Mouse (Mus musculus): ENCODE results near the gene Zdhhc16. TPM values are rescaled to one million over a fixed set of nuclear protein-coding genes. Genes with fewer than 3 reads are reported as not detected.

Gene Zdhhc16
- polyA plus RNA-seq, 1 experiment: 43.9 TPM

- Histone ChIP-seq H3K27ac (ENCODE audit: insufficient read depth, low read depth, low read length) (peak overlapping the region; percentile 75), H3K4me3 (ENCODE audit: insufficient read depth, low read length) (peak overlapping the region; percentile 87), H3K4me1 (ENCODE audit: control insufficient read depth, insufficient read depth, low read length) (peaks cover 29% of the 10 kb centered on the region)
- TF ChIP-seq CTCF (IDR thresholded peaks at IDR 0.05; ENCODE audit: low read depth, low read length) (no peak), POLR2A (IDR thresholded peaks at IDR 0.05; ENCODE audit: borderline replicate concordance, low read depth, low read length) (no peak)
Measured at GRCm38 (mm10) chr19:41982791-41983150, 49.5 kb downstream of the Zdhhc16 start.

DNA sequence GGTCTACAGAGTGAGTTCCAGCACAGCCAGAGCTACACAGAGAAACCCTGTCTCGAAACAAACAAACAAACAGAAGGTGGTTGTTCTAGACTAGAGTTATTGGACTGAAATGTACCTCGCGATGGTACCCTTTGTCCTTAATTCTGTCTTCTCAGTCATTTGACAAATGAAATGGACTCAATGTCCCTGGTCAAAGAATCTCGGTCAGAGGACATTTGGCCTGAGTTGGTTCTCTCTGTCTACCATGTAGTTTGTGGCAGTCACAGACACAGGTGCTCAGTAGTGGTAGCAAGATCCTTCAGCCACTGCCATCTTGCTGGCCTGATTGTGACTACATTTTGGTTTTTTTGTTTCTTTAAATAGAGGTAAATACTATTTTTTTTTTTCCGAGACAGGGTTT lies 52.7 kb downstream of the Zdhhc16 start:
- Histone ChIP-seq H3K4me1 (ENCODE audit: control insufficient read depth, insufficient read depth, low read length) (peaks cover 53% of the 10 kb centered on the region), H3K27ac (ENCODE audit: insufficient read depth, low read depth, low read length) (no peak overlapping the region), H3K4me3 (ENCODE audit: insufficient read depth, low read length) (no peak overlapping the region)
- TF ChIP-seq CTCF (IDR thresholded peaks at IDR 0.05; ENCODE audit: low read depth, low read length): no peak
- no peak for TF ChIP-seq POLR2A (IDR thresholded peaks at IDR 0.05; ENCODE audit: borderline replicate concordance, low read depth, low read length)

DNA sequence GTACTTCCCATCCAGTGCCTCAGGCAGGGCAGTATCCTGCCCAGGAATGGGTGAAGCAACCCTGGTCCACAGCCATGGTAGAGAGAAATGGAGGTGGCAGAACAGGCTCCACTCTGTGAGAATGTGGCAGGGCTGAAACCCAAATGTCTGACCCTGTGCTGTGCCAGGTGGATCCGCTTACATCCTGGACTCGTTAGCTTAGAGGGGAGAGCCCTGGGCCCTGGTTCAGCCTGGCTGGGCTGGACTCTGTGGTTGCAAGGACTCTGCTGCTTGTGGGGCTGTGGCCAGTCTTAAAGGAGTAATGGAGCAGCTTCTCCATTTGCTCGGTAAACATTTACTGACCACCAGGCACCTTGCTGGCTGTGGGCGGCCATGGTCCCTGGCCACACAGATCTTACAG lies 53.9 kb downstream of the Zdhhc16 start:
- no peak overlapping the region for H3K4me3 ChIP-seq (ENCODE audit: insufficient read depth, low read length)
- TF ChIP-seq POLR2A (IDR thresholded peaks at IDR 0.05; ENCODE audit: borderline replicate concordance, low read depth, low read length): no peak
- no peak for TF ChIP-seq CTCF (IDR thresholded peaks at IDR 0.05; ENCODE audit: low read depth, low read length)
- no peak overlapping the region for H3K27ac ChIP-seq (ENCODE audit: insufficient read depth, low read depth, low read length)
- H3K4me1 ChIP-seq (ENCODE audit: control insufficient read depth, insufficient read depth, low read length): peaks cover 65% of the 10 kb centered on the region

DNA sequence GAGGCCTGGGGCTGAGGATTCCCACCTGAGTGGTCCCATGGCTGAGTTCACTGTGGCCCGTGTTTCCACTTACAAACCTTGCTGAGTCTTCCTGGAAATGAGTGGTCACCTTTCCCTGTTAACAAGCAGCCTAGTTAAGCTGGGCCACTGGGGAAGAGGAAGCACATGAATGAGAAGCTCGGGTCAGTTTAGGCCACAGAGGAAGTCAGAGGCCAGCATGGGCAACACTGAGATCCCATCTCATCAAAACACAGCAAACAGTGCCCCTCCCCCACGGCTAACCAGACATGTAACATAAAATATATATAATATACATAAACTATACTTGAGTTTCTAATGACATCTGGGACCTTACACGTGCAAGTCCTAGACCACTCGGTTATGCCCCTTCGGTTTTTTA lies 56.5 kb downstream of the Zdhhc16 start:
- no peak overlapping the region for H3K4me3 ChIP-seq (ENCODE audit: insufficient read depth, low read length)
- H3K4me1 ChIP-seq (ENCODE audit: control insufficient read depth, insufficient read depth, low read length): peaks cover 68% of the 10 kb centered on the region
- no peak for TF ChIP-seq CTCF (IDR thresholded peaks at IDR 0.05; ENCODE audit: low read depth, low read length)
- no peak for TF ChIP-seq POLR2A (IDR thresholded peaks at IDR 0.05; ENCODE audit: borderline replicate concordance, low read depth, low read length)
- H3K27ac ChIP-seq (ENCODE audit: insufficient read depth, low read depth, low read length): peak overlapping the region; percentile 86

GRCm38 (mm10) chr19:41991926-41992477 lies 58.7 kb downstream of the Zdhhc16 start:
- TF ChIP-seq POLR2A (IDR thresholded peaks at IDR 0.05; ENCODE audit: borderline replicate concordance, low read depth, low read length) (no peak), CTCF (IDR thresholded peaks at IDR 0.05; ENCODE audit: low read depth, low read length) (no peak)
- H3K27ac ChIP-seq (ENCODE audit: insufficient read depth, low read depth, low read length): peak overlapping the region; percentile 45
- H3K4me3 ChIP-seq (ENCODE audit: insufficient read depth, low read length): no peak overlapping the region
- H3K4me1 ChIP-seq (ENCODE audit: control insufficient read depth, insufficient read depth, low read length): peaks cover 63% of the 10 kb centered on the region

DNA sequence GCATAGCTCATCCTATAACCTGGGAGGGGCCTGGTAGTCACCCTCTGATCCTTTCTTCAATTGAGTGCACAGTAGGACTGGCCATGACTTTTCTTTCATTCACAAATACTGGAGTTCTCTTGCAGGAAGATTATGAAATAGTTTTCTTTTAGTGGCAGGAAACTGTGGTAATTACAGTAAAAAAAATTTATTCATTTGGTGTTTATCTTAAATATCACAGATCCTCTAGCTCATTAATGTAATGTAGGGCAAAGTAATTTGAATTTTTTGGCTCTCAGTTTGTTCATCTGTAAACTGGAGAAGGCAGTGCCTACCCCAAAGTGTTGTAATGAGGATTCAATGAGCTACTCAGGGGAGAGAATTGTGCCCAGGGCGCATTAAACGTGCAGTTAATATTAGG lies 59.7 kb downstream of the Zdhhc16 start:
- Histone ChIP-seq H3K4me1 (ENCODE audit: control insufficient read depth, insufficient read depth, low read length) (peaks cover 63% of the 10 kb centered on the region), H3K27ac (ENCODE audit: insufficient read depth, low read depth, low read length) (no peak overlapping the region), H3K4me3 (ENCODE audit: insufficient read depth, low read length) (no peak overlapping the region)
- TF ChIP-seq POLR2A (IDR thresholded peaks at IDR 0.05; ENCODE audit: borderline replicate concordance, low read depth, low read length) (no peak), CTCF (IDR thresholded peaks at IDR 0.05; ENCODE audit: low read depth, low read length) (no peak)

DNA sequence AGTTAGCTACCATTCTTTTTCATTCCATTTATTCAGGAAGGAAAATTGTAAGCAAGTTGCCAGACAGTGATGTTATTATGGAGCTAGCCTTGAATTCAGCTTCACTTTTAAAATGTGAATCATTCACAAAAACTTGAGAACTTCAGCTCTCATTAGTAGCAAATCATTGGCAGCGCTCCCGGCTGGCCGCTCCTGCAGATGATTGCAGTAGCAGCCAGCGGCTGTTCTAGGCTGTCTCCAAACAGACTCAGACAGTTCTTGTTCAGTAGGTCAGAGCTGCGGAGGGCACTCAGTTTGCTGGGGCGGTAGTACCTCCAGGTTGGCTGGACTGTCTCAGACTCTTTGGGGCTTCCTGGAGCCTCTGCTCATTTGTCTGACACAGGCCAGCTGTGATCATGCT lies 60.2 kb downstream of the Zdhhc16 start:
- H3K4me3 ChIP-seq (ENCODE audit: insufficient read depth, low read length): no peak overlapping the region
- H3K4me1 ChIP-seq (ENCODE audit: control insufficient read depth, insufficient read depth, low read length): peaks cover 61% of the 10 kb centered on the region
- no peak for TF ChIP-seq CTCF (IDR thresholded peaks at IDR 0.05; ENCODE audit: low read depth, low read length)
- no peak for TF ChIP-seq POLR2A (IDR thresholded peaks at IDR 0.05; ENCODE audit: borderline replicate concordance, low read depth, low read length)
- H3K27ac ChIP-seq (ENCODE audit: insufficient read depth, low read depth, low read length): no peak overlapping the region

Other genes with a start within 250 kb of the Zdhhc16 start
- 4.6 and 6.8 TPM in 2 replicates for gene Slit1, start 189.8 kb upstream of the Zdhhc16 start, polyA plus RNA-seq (2012; ENCODE audit: insufficient read depth, insufficient read length, missing spikeins)
- gene Arhgap19, start 131.4 kb upstream of the Zdhhc16 start, polyA plus RNA-seq (2012; ENCODE audit: insufficient read depth, insufficient read length, missing spikeins): 67.7 and 73.9 TPM in 2 replicates
- 6.3 and 7.7 TPM in 2 replicates for gene Frat1, start 103.5 kb upstream of the Zdhhc16 start, polyA plus RNA-seq (2012; ENCODE audit: insufficient read depth, insufficient read length, missing spikeins)
- 4.4 and 4.5 TPM in 2 replicates for gene Frat2, start 85.3 kb upstream of the Zdhhc16 start, polyA plus RNA-seq (2012; ENCODE audit: insufficient read depth, insufficient read length, missing spikeins)
- gene Rrp12, start 37.3 kb upstream of the Zdhhc16 start, polyA plus RNA-seq (2012; ENCODE audit: insufficient read depth, insufficient read length, missing spikeins): 2.1 TPM in 2 replicates
- 256 and 259 TPM in 2 replicates for gene Pgam1, start 21.6 kb upstream of the Zdhhc16 start, polyA plus RNA-seq (2012; ENCODE audit: insufficient read depth, insufficient read length, missing spikeins)
- 17.8 and 19.0 TPM in 2 replicates for gene Exosc1, start 57 bp upstream of the Zdhhc16 start, polyA plus RNA-seq (2012; ENCODE audit: insufficient read depth, insufficient read length, missing spikeins)
- gene Mms19, start 47.7 kb downstream of the Zdhhc16 start, polyA plus RNA-seq (2012; ENCODE audit: insufficient read depth, insufficient read length, missing spikeins): 43.7 and 57.0 TPM in 2 replicates
- 44.1 and 46.7 TPM in 2 replicates for gene Ubtd1, start 48.3 kb downstream of the Zdhhc16 start, polyA plus RNA-seq (2012; ENCODE audit: insufficient read depth, insufficient read length, missing spikeins)
- not detected in 2 replicates for gene Ankrd2, start 102.5 kb downstream of the Zdhhc16 start, polyA plus RNA-seq (2012; ENCODE audit: insufficient read depth, insufficient read length, missing spikeins)
- gene Hoga1, start 112.1 kb downstream of the Zdhhc16 start, polyA plus RNA-seq (2012; ENCODE audit: insufficient read depth, insufficient read length, missing spikeins): 1.9 and 2.3 TPM in 2 replicates
- gene 4933411K16Rik, start 118.8 kb downstream of the Zdhhc16 start, polyA plus RNA-seq (2012; ENCODE audit: insufficient read depth, insufficient read length, missing spikeins): 0.54 TPM in 1 of 2 replicates, not detected in the other
- 1.3 and 1.4 TPM in 2 replicates for gene Morn4, start 152.9 kb downstream of the Zdhhc16 start, polyA plus RNA-seq (2012; ENCODE audit: insufficient read depth, insufficient read length, missing spikeins)
- 42.6 and 44.6 TPM in 2 replicates for gene Pi4k2a, start 157.0 kb downstream of the Zdhhc16 start, polyA plus RNA-seq (2012; ENCODE audit: insufficient read depth, insufficient read length, missing spikeins)
- gene Avpi1, start 195.6 kb downstream of the Zdhhc16 start, polyA plus RNA-seq (2012; ENCODE audit: insufficient read depth, insufficient read length, missing spikeins): 16.9 and 21.3 TPM in 2 replicates
- gene Marveld1, start 213.9 kb downstream of the Zdhhc16 start, polyA plus RNA-seq (2012; ENCODE audit: insufficient read depth, insufficient read length, missing spikeins): 32.4 TPM in 2 replicates
- gene Zfyve27, start 230.5 kb downstream of the Zdhhc16 start, polyA plus RNA-seq (2012; ENCODE audit: insufficient read depth, insufficient read length, missing spikeins): 30.7 and 32.3 TPM in 2 replicates

Measured in bone marrow macrophage, adult 2 months (primary cell).